Mouse (Mus musculus): Measurements from ENCODE around the gene Scarf1. TPM values are rescaled to one million over a fixed set of nuclear protein-coding genes. Genes with fewer than 3 reads are reported as not detected.
A peak's percentile ranks its signal among the peaks of the same experiment; 100 is the strongest.

Gene Scarf1
- polyA plus RNA-seq, 1 experiment: 13.3 TPM

DNA sequence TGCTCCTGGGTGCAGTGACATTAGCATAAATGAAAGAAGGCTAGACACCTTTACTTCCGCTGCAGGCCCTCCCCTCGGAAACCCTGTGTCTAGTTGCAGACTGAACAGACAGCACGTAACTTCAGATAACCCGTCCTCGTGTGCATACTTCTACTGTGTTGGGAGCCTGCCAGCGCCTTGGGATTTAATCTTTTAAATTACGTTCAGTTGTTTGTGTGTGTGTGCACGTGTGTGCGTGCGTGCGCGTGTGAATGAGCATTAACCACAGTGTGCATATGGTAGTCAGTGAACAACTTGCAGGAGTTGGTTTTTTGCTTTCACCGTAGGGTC, 25.6 kb downstream of the Scarf1 start:
- no peak for TF ChIP-seq CTCF (conservative IDR thresholded peaks at IDR 0.05; ENCODE audit: insufficient read depth, insufficient read length, low read depth, low read length)
- no peak for TF ChIP-seq POLR2A (IDR thresholded peaks at IDR 0.05; ENCODE audit: low read depth, low read length)
- DNase-seq: no peak
- Histone ChIP-seq H3K36me3 (ENCODE audit: control insufficient read depth, insufficient read depth, low read length) (no peaks in the 10 kb centered on the region; the same call in 1 of the 2 replicates), H3K27ac (ENCODE audit: insufficient read depth, low read depth, low read length) (0 out of 2 replicates have a peak overlapping the region, but pooled peaks have one; percentile 44), H3K4me1 (ENCODE audit: control insufficient read depth, insufficient read depth, low read length) (peaks cover 23% of the 10 kb centered on the region), H3K27me3 (replicated peaks; ENCODE audit: control insufficient read depth, insufficient read depth, low read length) (no peaks in the 10 kb centered on the region), H3K4me3 (ENCODE audit: insufficient read depth, low read depth, low read length) (no peak overlapping the region)
- 76% methylated on average over 13 of the region's 13 CpGs for WGBS

GRCm38 (mm10) chr11:75540209-75540608, 26.9 kb downstream of the Scarf1 start:
- no peak overlapping the region for H3K4me3 ChIP-seq (ENCODE audit: insufficient read depth, low read depth, low read length)
- H3K27me3 ChIP-seq (replicated peaks; ENCODE audit: control insufficient read depth, insufficient read depth, low read length): no peaks in the 10 kb centered on the region
- H3K27ac ChIP-seq (ENCODE audit: insufficient read depth, low read depth, low read length): peak overlapping the region; percentile 33
- WGBS: 74% methylated on average over 8 of the region's 8 CpGs
- H3K36me3 ChIP-seq (ENCODE audit: control insufficient read depth, insufficient read depth, low read length): no peaks in the 10 kb centered on the region; the same call in 1 of the 2 replicates
- DNase-seq: no peak
- H3K4me1 ChIP-seq (ENCODE audit: control insufficient read depth, insufficient read depth, low read length): peaks cover 23% of the 10 kb centered on the region
- TF ChIP-seq POLR2A (IDR thresholded peaks at IDR 0.05; ENCODE audit: low read depth, low read length): no peak
- TF ChIP-seq CTCF (conservative IDR thresholded peaks at IDR 0.05; ENCODE audit: insufficient read depth, insufficient read length, low read depth, low read length): no peak

- H3K4me1 ChIP-seq (ENCODE audit: control insufficient read depth, insufficient read depth, low read length): peaks cover 23% of the 10 kb centered on the region
- WGBS: 52% methylated on average over 19 of the region's 19 CpGs
- TF ChIP-seq POLR2A (IDR thresholded peaks at IDR 0.05; ENCODE audit: low read depth, low read length): no peak
- no peak for TF ChIP-seq CTCF (conservative IDR thresholded peaks at IDR 0.05; ENCODE audit: insufficient read depth, insufficient read length, low read depth, low read length)
- DNase-seq: peak; percentile 39
- H3K36me3 ChIP-seq (ENCODE audit: control insufficient read depth, insufficient read depth, low read length): no peaks in the 10 kb centered on the region; the same call in 1 of the 2 replicates
- peak overlapping the region; percentile 33 for H3K27ac ChIP-seq (ENCODE audit: insufficient read depth, low read depth, low read length)
- H3K27me3 ChIP-seq (replicated peaks; ENCODE audit: control insufficient read depth, insufficient read depth, low read length): no peaks in the 10 kb centered on the region
- H3K4me3 ChIP-seq (ENCODE audit: insufficient read depth, low read depth, low read length): no peak overlapping the region
These were observed 27.6 kb downstream of the Scarf1 start for GRCm38 (mm10) chr11:75540710-75541581.

DNA sequence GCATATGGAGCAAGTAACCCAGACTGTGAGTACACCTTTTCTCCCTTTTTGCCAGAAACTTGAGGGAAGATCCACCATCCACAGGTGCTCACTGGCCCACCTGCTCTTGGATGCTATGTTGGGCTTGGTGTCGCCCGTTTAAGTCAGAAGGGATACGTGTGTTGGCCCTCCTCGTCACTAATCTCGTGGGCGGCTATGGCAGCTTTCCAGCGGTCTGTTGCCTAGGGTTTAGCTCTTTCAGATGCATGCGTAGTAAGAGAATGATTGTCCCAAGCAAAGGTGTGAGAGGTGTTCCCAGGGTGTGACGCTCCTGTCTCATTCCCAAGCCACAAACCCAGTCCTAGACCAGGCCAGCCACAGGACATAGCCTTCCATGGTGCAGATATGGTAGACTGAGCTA, 31.4 kb downstream of the Scarf1 start:
- WGBS: 85% methylated on average over 9 of the region's 9 CpGs
- TF ChIP-seq POLR2A (IDR thresholded peaks at IDR 0.05; ENCODE audit: low read depth, low read length) (no peak), CTCF (conservative IDR thresholded peaks at IDR 0.05; ENCODE audit: insufficient read depth, insufficient read length, low read depth, low read length) (no peak)
- no peaks in the 10 kb centered on the region for H3K27me3 ChIP-seq (replicated peaks; ENCODE audit: control insufficient read depth, insufficient read depth, low read length)
- no peak overlapping the region for H3K27ac ChIP-seq (ENCODE audit: insufficient read depth, low read depth, low read length)
- H3K36me3 ChIP-seq (ENCODE audit: control insufficient read depth, insufficient read depth, low read length): no peaks in the 10 kb centered on the region; the same call in 1 of the 2 replicates
- no peak overlapping the region for H3K4me3 ChIP-seq (ENCODE audit: insufficient read depth, low read depth, low read length)
- H3K4me1 ChIP-seq (ENCODE audit: control insufficient read depth, insufficient read depth, low read length): peaks cover 21% of the 10 kb centered on the region
- no peak for DNase-seq

GRCm38 (mm10) chr11:75546057-75546456, 32.7 kb downstream of the Scarf1 start:
- no peak for DNase-seq
- no peak overlapping the region for H3K4me3 ChIP-seq (ENCODE audit: insufficient read depth, low read depth, low read length)
- no peak overlapping the region for H3K27ac ChIP-seq (ENCODE audit: insufficient read depth, low read depth, low read length)
- 86% methylated on average over 4 of the region's 4 CpGs for WGBS
- no peaks in the 10 kb centered on the region for H3K27me3 ChIP-seq (replicated peaks; ENCODE audit: control insufficient read depth, insufficient read depth, low read length)
- H3K4me1 ChIP-seq (ENCODE audit: control insufficient read depth, insufficient read depth, low read length): peaks cover 21% of the 10 kb centered on the region
- no peaks in the 10 kb centered on the region; the same call in 1 of the 2 replicates for H3K36me3 ChIP-seq (ENCODE audit: control insufficient read depth, insufficient read depth, low read length)
- no peak for TF ChIP-seq POLR2A (IDR thresholded peaks at IDR 0.05; ENCODE audit: low read depth, low read length)
- no peak for TF ChIP-seq CTCF (conservative IDR thresholded peaks at IDR 0.05; ENCODE audit: insufficient read depth, insufficient read length, low read depth, low read length)

GRCm38 (mm10) chr11:75549658-75550111, 36.3 kb downstream of the Scarf1 start:
- no peaks in the 10 kb centered on the region for H3K36me3 ChIP-seq (ENCODE audit: control insufficient read depth, insufficient read depth, low read length)
- peaks cover 25% of the 10 kb centered on the region for H3K4me1 ChIP-seq (ENCODE audit: control insufficient read depth, insufficient read depth, low read length)
- TF ChIP-seq CTCF (conservative IDR thresholded peaks at IDR 0.05; ENCODE audit: insufficient read depth, insufficient read length, low read depth, low read length): no peak
- no peak for TF ChIP-seq POLR2A (IDR thresholded peaks at IDR 0.05; ENCODE audit: low read depth, low read length)
- no peak overlapping the region for H3K4me3 ChIP-seq (ENCODE audit: insufficient read depth, low read depth, low read length)
- peak; percentile 72 for DNase-seq
- peak overlapping the region; percentile 75 for H3K27ac ChIP-seq (ENCODE audit: insufficient read depth, low read depth, low read length)
- WGBS: 26% methylated on average over 5 of the region's 5 CpGs
- no peaks in the 10 kb centered on the region for H3K27me3 ChIP-seq (replicated peaks; ENCODE audit: control insufficient read depth, insufficient read depth, low read length)

- TF ChIP-seq CTCF (conservative IDR thresholded peaks at IDR 0.05; ENCODE audit: insufficient read depth, insufficient read length, low read depth, low read length) (no peak), POLR2A (IDR thresholded peaks at IDR 0.05; ENCODE audit: low read depth, low read length) (no peak)
- Histone ChIP-seq H3K27me3 (replicated peaks; ENCODE audit: control insufficient read depth, insufficient read depth, low read length) (no peaks in the 10 kb centered on the region), H3K4me1 (ENCODE audit: control insufficient read depth, insufficient read depth, low read length) (peaks cover 25% of the 10 kb centered on the region), H3K27ac (ENCODE audit: insufficient read depth, low read depth, low read length) (peak overlapping the region; percentile 75), H3K4me3 (ENCODE audit: insufficient read depth, low read depth, low read length) (no peak overlapping the region), H3K36me3 (ENCODE audit: control insufficient read depth, insufficient read depth, low read length) (no peaks in the 10 kb centered on the region)
- no peak for DNase-seq
- 52% methylated on average over 12 of the region's 12 CpGs for WGBS
These were observed 37.0 kb downstream of the Scarf1 start for GRCm38 (mm10) chr11:75550200-75550946.

All from kidney, adult 2 months (tissue).